In the genomic region with DNA sequence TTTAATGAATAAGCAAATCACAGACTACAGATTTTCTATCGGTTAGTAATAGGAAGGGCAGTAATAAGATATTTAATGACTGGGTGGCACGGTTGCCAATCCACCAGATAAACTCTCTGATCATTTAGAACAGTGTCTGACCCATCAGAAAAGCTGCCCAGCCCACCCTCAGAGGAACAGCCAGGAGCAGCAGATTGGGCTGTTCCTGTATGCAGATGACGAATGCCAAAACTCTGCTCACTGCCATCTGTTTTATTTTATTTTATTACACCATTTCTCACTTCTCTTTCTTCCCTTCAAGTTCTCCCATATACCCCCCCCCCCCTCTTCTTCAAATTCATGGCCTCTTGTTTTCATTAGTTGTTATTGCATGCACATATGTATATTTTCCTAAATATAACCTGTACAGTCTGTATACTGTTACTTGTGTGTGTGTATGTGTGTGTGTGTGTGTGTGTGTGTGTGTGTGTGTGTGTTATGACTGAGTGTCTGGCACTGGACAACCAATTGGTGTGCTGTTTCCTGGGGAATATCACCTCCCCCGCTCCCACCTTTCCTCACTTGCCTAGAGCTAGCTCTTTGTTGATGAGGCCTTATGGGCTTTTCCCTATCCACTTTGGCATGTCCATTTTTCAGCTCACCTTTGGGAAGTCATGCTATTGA, we compare ENCODE assay signal across 26 mouse cellular contexts.
DNase-seq lines count a peak whose midpoint lies in the region; ATAC-seq and TF ChIP-seq lines count a peak whose summit lies in the region.
"Had no signal": no experiment of that assay in that cellular context is flagged by ENCODE, and none has a peak within 500 bp of the region (broad histone marks: within the 10 kb centered on the region; RNA-seq: fewer than 3 reads in every experiment).

No protein-coding gene starts in this region.

- TF ChIP-seq CTCF in forebrain, postnatal 0 days (IDR thresholded peaks at IDR 0.05; ENCODE audit: low read depth) = no peak

- peak; percentile 59; the same call in 1 of the 2 replicates for ATAC-seq in cerebellum, adult (ENCODE audit: insufficient number of reproducible peaks, low FRiP score, low TSS enrichment)
- ATAC-seq in forebrain, embryonic 15.5 days (replicated peaks) = peak; percentile 63
- ATAC-seq in forebrain, embryonic 11.5 days (replicated peaks; ENCODE audit: low FRiP score) = no peak
- ATAC-seq in forebrain, postnatal 0 days = peak; percentile 34; the same call in 1 of the 2 replicates
- ATAC-seq: activated CD4-positive, CD25-positive, alpha-beta regulatory T cell, adult 4 months had no signal

- H3K27ac ChIP-seq in forebrain, embryonic 15.5 days (replicated peaks) = no peak overlapping the region
- no peak overlapping the region for H3K27ac ChIP-seq in forebrain, embryonic 11.5 days (ENCODE audit: low read depth, low read length)
- no peak overlapping the region for H3K27ac ChIP-seq in forebrain, postnatal 0 days (ENCODE audit: low read depth, low read length)
- H3K27ac ChIP-seq: embryonic facial prominence, embryonic 10.5 days; heart, adult 2 months; heart, embryonic 13.5 days; hindbrain, embryonic 12.5 days; kidney, embryonic 15.5 days; left cerebral cortex, adult 2 months; limb, embryonic 10.5 days; liver, embryonic 15.5 days; lung, embryonic 15.5 days had no signal

- no peak for DNase-seq in cerebellum, adult 11 months
- no peak for DNase-seq in forebrain, embryonic 11.5 days (ENCODE audit: low spot score)
- DNase-seq in cerebellum, adult 9-11 months = peak; percentile 38
- DNase-seq in forebrain, postnatal 0 days = peak; percentile 48
- no peak for DNase-seq in adrenal gland, postnatal 36 days
- DNase-seq in lung, postnatal 4 days = no peak
- DNase-seq: adrenal gland, postnatal 10 days; gastrocnemius, postnatal 36 days; heart, adult 2 months; kidney, adult 11 months; kidney, postnatal 36 days; liver; lung, postnatal 36 days; midbrain, embryonic 14.5 days; right cerebral cortex, postnatal 14 days had no signal

- H3K27me3 ChIP-seq in forebrain, embryonic 15.5 days = no peaks in the 10 kb centered on the region
- no peaks in the 10 kb centered on the region for H3K27me3 ChIP-seq in forebrain, embryonic 11.5 days (ENCODE audit: control insufficient read depth, insufficient read depth, low read length)
- no peaks in the 10 kb centered on the region for H3K27me3 ChIP-seq in forebrain, postnatal 0 days (ENCODE audit: insufficient read depth, low read length)
- H3K27me3 ChIP-seq: heart, embryonic 13.5 days; hindbrain, embryonic 12.5 days; kidney, embryonic 15.5 days; liver, embryonic 15.5 days; lung, embryonic 15.5 days had no signal

- no peak overlapping the region for H3K4me3 ChIP-seq in forebrain, embryonic 15.5 days
- no peak overlapping the region for H3K4me3 ChIP-seq in forebrain, embryonic 11.5 days (ENCODE audit: low read depth, low read length)
- H3K4me3 ChIP-seq in forebrain, postnatal 0 days (ENCODE audit: low read depth, low read length) = no peak overlapping the region
- H3K4me3 ChIP-seq: embryonic facial prominence, embryonic 10.5 days; heart, adult 2 months; heart, embryonic 13.5 days; hindbrain, embryonic 12.5 days; kidney, embryonic 15.5 days; left cerebral cortex, adult 2 months; limb, embryonic 10.5 days; liver, embryonic 15.5 days; lung, embryonic 15.5 days had no signal

- H3K9ac ChIP-seq in forebrain, embryonic 15.5 days (replicated peaks) = no peak overlapping the region
- no peak overlapping the region for H3K9ac ChIP-seq in forebrain, embryonic 11.5 days (ENCODE audit: low read length)
- H3K9ac ChIP-seq in forebrain, postnatal 0 days = no peak overlapping the region
- H3K9ac ChIP-seq: heart, embryonic 13.5 days; hindbrain, embryonic 12.5 days; kidney, embryonic 15.5 days; liver, embryonic 15.5 days; lung, embryonic 15.5 days had no signal

- peaks cover 12% of the 10 kb centered on the region for H3K4me1 ChIP-seq in forebrain, embryonic 15.5 days
- no peaks in the 10 kb centered on the region for H3K4me1 ChIP-seq in forebrain, embryonic 11.5 days (replicated peaks; ENCODE audit: control insufficient read depth, insufficient read depth, low read length)
- H3K4me1 ChIP-seq in forebrain, postnatal 0 days (ENCODE audit: insufficient read depth) = 0 out of 2 replicates have a peak, but pooled peaks cover 5% of the 10 kb centered on the region
- H3K4me1 ChIP-seq: embryonic facial prominence, embryonic 10.5 days; heart, embryonic 13.5 days; hindbrain, embryonic 12.5 days; kidney, embryonic 15.5 days; limb, embryonic 10.5 days; liver, embryonic 15.5 days; lung, embryonic 15.5 days had no signal

- H3K9me3 ChIP-seq in forebrain, embryonic 15.5 days = no peaks in the 10 kb centered on the region
- no peaks in the 10 kb centered on the region for H3K9me3 ChIP-seq in forebrain, embryonic 11.5 days (ENCODE audit: control insufficient read depth, low read length)
- no peaks in the 10 kb centered on the region for H3K9me3 ChIP-seq in forebrain, postnatal 0 days (ENCODE audit: low read length)
- H3K9me3 ChIP-seq: embryonic facial prominence, embryonic 10.5 days; heart, embryonic 13.5 days; hindbrain, embryonic 12.5 days; kidney, embryonic 15.5 days; limb, embryonic 10.5 days; liver, embryonic 15.5 days; lung, embryonic 15.5 days had no signal

- 68% methylated on average over 4 of the region's 4 CpGs for WGBS in forebrain, embryonic 15.5 days
- WGBS in forebrain, embryonic 11.5 days = 94% methylated on average over 4 of the region's 4 CpGs
- 65% methylated on average over 4 of the region's 4 CpGs for WGBS in forebrain, postnatal 0 days

- no peaks in the 10 kb centered on the region for H3K36me3 ChIP-seq in forebrain, embryonic 15.5 days
- no peaks in the 10 kb centered on the region for H3K36me3 ChIP-seq in forebrain, embryonic 11.5 days (ENCODE audit: control insufficient read depth, insufficient read depth, low read length)
- H3K36me3 ChIP-seq in forebrain, postnatal 0 days (ENCODE audit: insufficient read depth) = no peaks in the 10 kb centered on the region
- H3K36me3 ChIP-seq: embryonic facial prominence, embryonic 10.5 days; heart, embryonic 13.5 days; hindbrain, embryonic 12.5 days; kidney, embryonic 15.5 days; limb, embryonic 10.5 days; liver, embryonic 15.5 days; lung, embryonic 15.5 days had no signal

- H3K4me2 ChIP-seq in forebrain, embryonic 15.5 days (replicated peaks) = no peak overlapping the region
- H3K4me2 ChIP-seq in forebrain, embryonic 11.5 days (ENCODE audit: low read depth, low read length, severe bottlenecking) = no peak overlapping the region
- H3K4me2 ChIP-seq in forebrain, postnatal 0 days (ENCODE audit: low read depth) = no peak overlapping the region
- H3K4me2 ChIP-seq: heart, embryonic 13.5 days; hindbrain, embryonic 12.5 days; kidney, embryonic 15.5 days; liver, embryonic 15.5 days; lung, embryonic 15.5 days had no signal

Comparison
In these comparisons a context has a peak if more than half of its experiments do, and no peak if none do; other contexts are left out.
1. DNase-seq: peak in cerebellum, adult 9-11 months (single experiment) and forebrain, postnatal 0 days (single experiment); none in cerebellum, adult 11 months (single experiment), forebrain, embryonic 11.5 days (single experiment), adrenal gland, postnatal 36 days (0 of 2) and lung, postnatal 4 days (0 of 2).